In the genomic region with DNA sequence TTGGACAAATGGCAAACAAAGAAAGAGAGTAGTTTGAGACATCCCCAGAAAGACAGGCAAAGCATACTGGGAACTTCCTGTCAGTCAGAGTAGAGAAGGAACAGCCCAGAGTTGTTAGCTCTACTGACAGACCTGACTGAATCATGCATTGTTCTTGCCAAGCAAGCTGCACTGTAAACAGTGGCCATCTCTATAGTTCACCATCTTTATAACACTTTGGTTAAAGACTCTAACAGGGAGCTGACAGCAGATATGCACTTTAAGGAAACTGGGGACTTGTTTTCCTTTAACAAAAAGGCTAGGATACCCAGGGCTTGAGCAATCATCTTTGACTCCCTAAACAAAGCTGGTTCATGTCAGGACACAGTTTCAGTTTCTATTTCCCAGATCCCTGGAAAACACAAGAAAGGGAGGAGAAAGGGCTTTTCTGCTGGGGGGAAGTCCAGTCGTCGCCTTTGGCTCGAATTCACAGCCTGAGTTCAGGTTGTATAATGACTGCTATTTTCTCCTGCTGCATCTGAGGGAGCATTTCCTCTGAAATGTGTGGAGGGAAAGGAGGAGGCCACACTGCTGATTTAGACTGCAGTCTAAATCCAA, we compare ENCODE assay signal across 8 mouse cellular contexts. TPM values are rescaled to one million over a fixed set of nuclear protein-coding genes. Genes with fewer than 3 reads are reported as not detected.
DNase-seq lines count a peak whose midpoint lies in the region; ATAC-seq and TF ChIP-seq lines count a peak whose summit lies in the region.

A gene (plus strand): TSS at position 395 of the 597 bp plus-strand sequence.

- peak within 1 kb of the TSS; percentile 57; the same call in 1 of the 2 replicates for H3K27ac ChIP-seq in intestine, postnatal 0 days (ENCODE audit: low read depth, low read length)
- peak within 1 kb of the TSS; percentile 38; the same call in 1 of the 2 replicates for H3K27ac ChIP-seq in lung, embryonic 14.5 days (ENCODE audit: low read depth)

- peak within 1 kb of the TSS; percentile 41 for H3K4me3 ChIP-seq in intestine, postnatal 0 days (ENCODE audit: low read depth, low read length)
- H3K4me3 ChIP-seq in lung, embryonic 14.5 days (ENCODE audit: low read depth, low read length): peak within 1 kb of the TSS; percentile 38

- WGBS in intestine, postnatal 0 days: 26% methylated on average over 3 of the region's 3 CpGs
- 17% methylated on average over 3 of the region's 3 CpGs for WGBS in lung, embryonic 14.5 days

- H3K36me3 ChIP-seq in intestine, postnatal 0 days (ENCODE audit: control insufficient read depth, insufficient read depth): no peaks in the 10 kb centered on the region
- H3K36me3 ChIP-seq in lung, embryonic 14.5 days (ENCODE audit: insufficient read depth): no peaks in the 10 kb centered on the region

- H3K27me3 ChIP-seq in intestine, postnatal 0 days (replicated peaks; ENCODE audit: control insufficient read depth, insufficient read depth, low read length): no peaks in the 10 kb centered on the region
- H3K27me3 ChIP-seq in lung, embryonic 14.5 days (ENCODE audit: insufficient read depth, low read length): no peaks in the 10 kb centered on the region

- H3K4me1 ChIP-seq in intestine, postnatal 0 days (replicated peaks; ENCODE audit: control insufficient read depth, insufficient read depth, low read length): no peaks in the 10 kb centered on the region
- no peaks in the 10 kb centered on the region for H3K4me1 ChIP-seq in lung, embryonic 14.5 days (ENCODE audit: insufficient read depth)

- no peak within 1 kb of the TSS for H3K9ac ChIP-seq in intestine, postnatal 0 days (ENCODE audit: low read depth, low read length)
- peak within 1 kb of the TSS; percentile 4 for H3K9ac ChIP-seq in lung, embryonic 14.5 days

- ATAC-seq in intestine, postnatal 0 days: no peak
- ATAC-seq in lung, embryonic 14.5 days (ENCODE audit: insufficient read depth): peak; percentile 59

- no peak for TF ChIP-seq CTCF in intestine, postnatal 0 days (IDR thresholded peaks at IDR 0.05; ENCODE audit: low read depth)
- no peak for TF ChIP-seq CTCF in lung, embryonic 14.5 days (IDR thresholded peaks at IDR 0.05; ENCODE audit: low read depth)

- peak within 1 kb of the TSS; percentile 63 for H3K4me2 ChIP-seq in intestine, postnatal 0 days (replicated peaks; ENCODE audit: low read depth)
- H3K4me2 ChIP-seq in lung, embryonic 14.5 days: peak within 1 kb of the TSS; percentile 61

- peak; percentile 5 for DNase-seq in layer of hippocampus, adult 11-12 months (ENCODE audit: low spot score)
- no peak for DNase-seq in layer of hippocampus, adult 9-11 months
- peak; percentile 29 for DNase-seq in adrenal gland, postnatal 10 days
- DNase-seq in heart, adult 18-20 months: peak; percentile 69 to 86
- DNase-seq in lung, embryonic 14.5 days: peak; percentile 65
- DNase-seq in skeletal muscle tissue, adult 2 months (ENCODE audit: low read depth, low spot score): peak; percentile 50
- no peak for DNase-seq in ovary, postnatal 10 days (ENCODE audit: low spot score)

- no peaks in the 10 kb centered on the region for H3K9me3 ChIP-seq in intestine, postnatal 0 days (ENCODE audit: control insufficient read depth)
- H3K9me3 ChIP-seq in lung, embryonic 14.5 days (ENCODE audit: low read depth, low read length): no peaks in the 10 kb centered on the region

RNA-seq across cellular contexts. Expression of the gene that starts here (rescaled TPM):
- 10 to 100 TPM; 11.8 to 15.4 TPM for total RNA-seq in adrenal gland, postnatal 10 days (2021)
- total RNA-seq in heart, adult 18-20 months (2021): 10 to 100 TPM; 10.4 to 26.1 TPM
- 7.3 and 7.6 TPM in 2 replicates for polyA plus RNA-seq in intestine, postnatal 0 days (2015; fragmentation: Nextera tagmentation; extraction: Ambion mirVana)
- 1.3 and 1.6 TPM in 2 replicates for polyA plus RNA-seq in lung, embryonic 14.5 days (2014; fragmentation: Nextera tagmentation; extraction: Ambion mirVana)

Comparison
In these comparisons a context has a peak if more than half of its experiments do, and no peak if none do; other contexts are left out.
1. DNase-seq: peak in layer of hippocampus, adult 11-12 months (single experiment), adrenal gland, postnatal 10 days (single experiment), heart, adult 18-20 months (2 of 2), lung, embryonic 14.5 days (single experiment) and skeletal muscle tissue, adult 2 months (single experiment); none in layer of hippocampus, adult 9-11 months (single experiment) and ovary, postnatal 10 days (single experiment).